26 mouse cellular contexts compared by ENCODE assay signal in genomic region chr4:53341181-53341580, GRCm38 (mm10).
"Had no signal": no experiment of that assay in that cellular context is flagged by ENCODE, and none has a peak within 500 bp of the region (broad histone marks: within the 10 kb centered on the region; RNA-seq: fewer than 3 reads in every experiment).

No protein-coding gene starts in this region.

- DNase-seq: gastrocnemius, adult 2 months; gastrocnemius, postnatal 10 days; gastrocnemius, postnatal 25 days; heart, adult 2 months; heart, postnatal 10 days; heart, postnatal 4 days; kidney, adult 11 months; kidney, adult 2 months; kidney, postnatal 10 days; kidney, postnatal 25 days; kidney, postnatal 4 days; liver; liver, embryonic 13.5 days; liver, postnatal 0 days had no signal

- H3K9me3 ChIP-seq: hindbrain, embryonic 15.5 days; liver, embryonic 13.5 days; liver, embryonic 15.5 days had no signal

- H3K27me3 ChIP-seq: heart, embryonic 12.5 days; hindbrain, embryonic 12.5 days; hindbrain, embryonic 15.5 days; limb, embryonic 12.5 days; liver, embryonic 13.5 days; liver, embryonic 15.5 days had no signal

- H3K4me2 ChIP-seq: heart, embryonic 12.5 days; hindbrain, embryonic 12.5 days; hindbrain, embryonic 15.5 days; limb, embryonic 12.5 days; liver, embryonic 11.5 days; liver, embryonic 13.5 days; liver, embryonic 15.5 days had no signal

- H3K27ac ChIP-seq: gastrocnemius, adult 2 months; heart, adult 2 months; hindbrain, embryonic 10.5 days; hindbrain, embryonic 12.5 days; hindbrain, embryonic 15.5 days; hindbrain, postnatal 0 days; layer of hippocampus, adult 2 months; left cerebral cortex, adult 2 months; limb, embryonic 10.5 days; limb, embryonic 12.5 days; liver, embryonic 13.5 days; liver, embryonic 15.5 days had no signal

- H3K36me3 ChIP-seq: heart, embryonic 12.5 days; hindbrain, embryonic 10.5 days; hindbrain, embryonic 12.5 days; hindbrain, embryonic 15.5 days; limb, embryonic 10.5 days; limb, embryonic 12.5 days; liver, embryonic 13.5 days; liver, embryonic 15.5 days had no signal

- H3K4me1 ChIP-seq: liver, embryonic 13.5 days; liver, embryonic 15.5 days had no signal

- ATAC-seq: hindbrain, postnatal 0 days; intestine, embryonic 16.5 days; liver, postnatal 0 days had no signal

- H3K9ac ChIP-seq: heart, embryonic 12.5 days; hindbrain, embryonic 12.5 days; hindbrain, embryonic 15.5 days; limb, embryonic 12.5 days; liver, embryonic 13.5 days; liver, embryonic 15.5 days; liver, postnatal 0 days had no signal

- H3K4me3 ChIP-seq: gastrocnemius, adult 2 months; heart, adult 2 months; heart, embryonic 12.5 days; hindbrain, embryonic 10.5 days; hindbrain, embryonic 12.5 days; hindbrain, embryonic 15.5 days; layer of hippocampus, adult 2 months; left cerebral cortex, adult 2 months; limb, embryonic 10.5 days; limb, embryonic 12.5 days; liver, embryonic 13.5 days; liver, embryonic 15.5 days had no signal
